Mouse (Mus musculus) stomach, adult 2 months (tissue): ENCODE results near the gene Gm28053. TPM values are rescaled to one million over a fixed set of nuclear protein-coding genes. Genes with fewer than 3 reads are reported as not detected.

Source experiments
- polyA plus RNA-seq: library from polyadenylated mRNA; depleted of rRNA; stranded (reverse); fragments of >200 nt; gene quantifications from 2 replicates; pipeline ENCODE4 v1.2.3, GENCODE M21; 2012; rRNA removed

Gm28053 gene
- not detected in 2 replicates for polyA plus RNA-seq

GRCm38 (mm10) chr6:48718455-48718854 is at the start of gene Gm28053, which contains the start of gene Gimap7:
Gene Gm28053, plus strand, starts transcription at chr6:48718607.
Gene Gimap7, plus strand, starts transcription at chr6:48718621.

GRCm38 (mm10) chr6:48675931-48676859 is 42.2 kb upstream of the Gm28053 start, which contains the start of gene Gimap9:
Gene Gimap9, plus strand, starts transcription at chr6:48676129.

GRCm38 (mm10) chr6:48684319-48684718 is 34.1 kb upstream of the Gm28053 start, which contains the start of gene Gimap4:
Gene Gimap4, plus strand, starts transcription at chr6:48684549.

GRCm38 (mm10) chr6:48738961-48739779 is 20.8 kb downstream of the Gm28053 start, which contains the start of gene Gimap1:
Gene Gimap1, plus strand, starts transcription at chr6:48739054.

GRCm38 (mm10) chr6:48745959-48746889 is 27.8 kb downstream of the Gm28053 start, which contains the start of gene Gimap5:
Gene Gimap5, plus strand, starts transcription at chr6:48746197.

GRCm38 (mm10) chr6:48770696-48771095 is 52.3 kb downstream of the Gm28053 start, which contains the start of gene Gimap3:
Gene Gimap3, minus strand, starts transcription at chr6:48770851.

Other genes with a start within 250 kb of the Gm28053 start
- 13.9 and 14.1 TPM in 2 replicates for gene Atp6v0e2, start 181.0 kb upstream of the Gm28053 start, polyA plus RNA-seq
- gene Lrrc61, start 163.8 kb upstream of the Gm28053 start, polyA plus RNA-seq, result 6.2 and 7.2 TPM in 2 replicates
- 46.6 and 47.3 TPM in 2 replicates for gene Rarres2, start 145.8 kb upstream of the Gm28053 start, polyA plus RNA-seq
- gene Gm45021, start 129.0 kb upstream of the Gm28053 start, polyA plus RNA-seq, result not detected in 2 replicates
- 13.2 and 15.6 TPM in 2 replicates for gene Repin1, start 124.7 kb upstream of the Gm28053 start, polyA plus RNA-seq
- not detected in 2 replicates for gene Gm44965, start 124.7 kb upstream of the Gm28053 start, polyA plus RNA-seq
- 2.3 and 3.2 TPM in 2 replicates for gene Zfp775, start 116.5 kb upstream of the Gm28053 start, polyA plus RNA-seq
- gene AI854703, start 91.8 kb upstream of the Gm28053 start, polyA plus RNA-seq, result 0.71 and 0.78 TPM in 2 replicates
- gene Gimap8, start 71.4 kb upstream of the Gm28053 start, polyA plus RNA-seq, result 0.26 and 0.52 TPM in 2 replicates
- gene Gimap9, start 42.5 kb upstream of the Gm28053 start, polyA plus RNA-seq, result 0.23 TPM in 1 of 2 replicates, not detected in the other
- gene Gimap4, start 34.1 kb upstream of the Gm28053 start, polyA plus RNA-seq, result 0.98 and 1.2 TPM in 2 replicates
- gene Gimap6, start 10.4 kb upstream of the Gm28053 start, polyA plus RNA-seq, result 0.57 and 1.1 TPM in 2 replicates
- 0.05 TPM in 1 of 2 replicates, not detected in the other for gene Gimap7, start within 50 bp of the Gm28053 start, polyA plus RNA-seq
- gene Gimap1, start 20.4 kb downstream of the Gm28053 start, polyA plus RNA-seq, result 1.3 and 3.6 TPM in 2 replicates
- 0.89 and 1.6 TPM in 2 replicates for gene Gimap5, start 27.6 kb downstream of the Gm28053 start, polyA plus RNA-seq
- gene Gimap3, start 52.2 kb downstream of the Gm28053 start, polyA plus RNA-seq, result 0.25 and 0.55 TPM in 2 replicates
- gene Tmem176a, start 122.3 kb downstream of the Gm28053 start, polyA plus RNA-seq, result 59.3 and 80.5 TPM in 2 replicates
- 108 and 110 TPM in 2 replicates for gene Tmem176b, start 122.9 kb downstream of the Gm28053 start, polyA plus RNA-seq
- 0.11 and 0.17 TPM in 2 replicates for gene Aoc1, start 154.3 kb downstream of the Gm28053 start, polyA plus RNA-seq
- not detected in 2 replicates for gene 1600015I10Rik, start 211.3 kb downstream of the Gm28053 start, polyA plus RNA-seq